Mouse (Mus musculus) olfactory bulb, adult 2 months (tissue): ENCODE data around the gene S100a8.

Experiments
- CTCF ChIP-seq: fragments of 200-500 bp; IDR thresholded peaks from 2 replicates; pipeline ENCODE4 v1.5.1; 2012; ENCODE audit warnings: low read depth, mild to moderate bottlenecking, low read length, moderate library complexity; ENCODE audit not compliant: insufficient read depth
- POLR2A ChIP-seq: fragments of 200-500 bp; IDR thresholded peaks from 2 replicates; pipeline ENCODE4 v1.6.1; 2012; ENCODE audit warnings: mild to moderate bottlenecking, low read depth, low read length, moderate library complexity; ENCODE audit not compliant: insufficient read depth

GRCm38 (mm10) chr3:90702244-90702643, 33.5 kb downstream of the S100a8 start:
- TF ChIP-seq POLR2A (no peak), CTCF (no peak)
